Mouse (Mus musculus) liver, embryonic 14.5 days (tissue): ENCODE results near the gene Akap9. TPM values are rescaled to one million over a fixed set of nuclear protein-coding genes. Genes with fewer than 3 reads are reported as not detected.
"Not testable (repeated sequence)": the region's sequence is repeated elsewhere in the genome, so short reads cannot be mapped to it uniquely, and the experiment has no call there.

Source experiments
- ATAC-seq: fragments of 200-750 bp; cut with Nextera tagmentation; 2 replicates; pipeline ENCODE4 v1.8.0; 2017; ENCODE audit warnings: moderate number of reproducible peaks, mild to moderate bottlenecking, moderate library complexity; ENCODE audit not compliant: insufficient read depth
- DNase-seq, 3 experiments: peaks; one replicate each; pipeline ENCODE4 v3.0.0-alpha.2; 2012 to 2013; ENCODE audit warnings: low read depth in 3 of 3, low spot score in 3 of 3
- H3K27ac ChIP-seq: fragments of 300-500 bp; sonication (generic); 2 replicates; pipeline ENCODE4 v1.5.1; 2014; ENCODE audit warnings: moderate library complexity, mild to moderate bottlenecking, control low read depth, inconsistent platforms
- H3K27me3 ChIP-seq: fragments of 300-500 bp; sonication (generic); 2 replicates; pipeline ENCODE4 v1.6.1; 2014; ENCODE audit warnings: mild to moderate bottlenecking, low read length, moderate library complexity; ENCODE audit not compliant: control insufficient read depth, insufficient read depth
- H3K36me3 ChIP-seq: fragments of 300-500 bp; sonication (generic); replicated peaks from 2 replicates; pipeline ENCODE4 v1.6.1; 2014; ENCODE audit warnings: low read depth; ENCODE audit not compliant: control insufficient read depth, insufficient read depth
- H3K4me1 ChIP-seq, 2 experiments: fragments of 200-500 bp in 1 of 2; fragments of 300-500 bp in 1 of 2; sonication (generic) in 1 of 2; replicated peaks; 2 replicates each; pipeline ENCODE4 v1.6.1; 2012 to 2014; ENCODE audit warnings: antibody characterized with exemption in 1 of 2, inconsistent platforms in 1 of 2, low read length in 1 of 2; ENCODE audit not compliant: control insufficient read depth in 2 of 2, insufficient read depth in 2 of 2
- H3K4me2 ChIP-seq: fragments of 300-500 bp; sonication (generic); 2 replicates; pipeline ENCODE4 v1.6.1; 2014; ENCODE audit warnings: low read depth, mild to moderate bottlenecking, control low read depth, moderate library complexity
- H3K4me3 ChIP-seq, 2 experiments: fragments of 200-500 bp in 1 of 2; fragments of 300-500 bp in 1 of 2; sonication (generic) in 1 of 2; 2 replicates each; pipeline ENCODE4 v1.5.1; 2012 to 2014; ENCODE audit warnings: low read depth in 2 of 2, low read length in 2 of 2, mild to moderate bottlenecking in 2 of 2, control low read depth in 1 of 2, inconsistent platforms in 1 of 2, moderate library complexity in 1 of 2; ENCODE audit not compliant: insufficient read depth in 1 of 2
- H3K9ac ChIP-seq: fragments of 300-500 bp; sonication (generic); replicated peaks from 2 replicates; pipeline ENCODE4 v1.6.1; 2014; ENCODE audit warnings: mild to moderate bottlenecking, control low read depth, moderate library complexity
- H3K9me3 ChIP-seq: fragments of 300-500 bp; sonication (generic); 2 replicates; pipeline ENCODE4 v1.6.1; 2016; ENCODE audit warnings: low read length, mixed read lengths; ENCODE audit not compliant: control insufficient read depth
- CTCF ChIP-seq: IDR thresholded peaks from 2 replicates; pipeline ENCODE4 v1.5.1; 2016; ENCODE audit warnings: antibody characterized with exemption, low read depth, control low read depth
- EP300 ChIP-seq: IDR thresholded peaks from 2 replicates; pipeline ENCODE4 v1.6.1; 2016; ENCODE audit warnings: antibody characterized with exemption, low read depth
- WGBS: fragments of 180-500 bp; shearing (Covaris S2); extraction: QIAGEN DNeasy Blood & Tissue Kit; methylation state at CpG from one replicate; pipeline ENCODE4 v1.1.7; 2014; ENCODE audit not compliant: insufficient replicate concordance; 5-methylcytosine and 5-hydroxymethylcytosine counted together
- polyA plus RNA-seq, 2 experiments: library from polyadenylated mRNA; depleted of rRNA in 1 of 2; stranded (reverse) in 1 of 2; unstranded in 1 of 2; fragments of >200 nt; fragmentation: Nextera tagmentation in 1 of 2; extraction: Ambion mirVana in 1 of 2; gene quantifications; 2 replicates each; pipeline versions ENCODE4 v1.2.1 to v1.2.3; 2012 to 2014

Akap9 gene
- polyA plus RNA-seq (2012; rRNA removed) (3.2 and 6.2 TPM in 2 replicates), polyA plus RNA-seq (2014; fragmentation: Nextera tagmentation; extraction: Ambion mirVana) (17.8 and 18.6 TPM in 2 replicates)

- ATAC-seq: peak; percentile 89
- Histone ChIP-seq H3K27me3 (no peaks in the 10 kb centered on the region), H3K9me3 (no peaks in the 10 kb centered on the region), H3K4me3 (peak within 1 kb of the TSS; percentile 80 to 99), H3K36me3 (no peaks in the 10 kb centered on the region), H3K9ac (peak within 1 kb of the TSS; percentile 78), H3K4me2 (peak within 1 kb of the TSS; percentile 69), H3K4me1 (peaks cover 5 to 8% of the 10 kb centered on the region in 2 experiments; a peak in 3 of 4 replicates), H3K27ac (no peak within 1 kb of the TSS; the same call in 1 of the 2 replicates)
- DNase-seq: peak; percentile 15 to 29 (median 26)
- WGBS: under 1% methylated on average over 72 of the region's 82 CpGs
- TF ChIP-seq CTCF (no peak), EP300 (no peak)
Observed at GRCm38 (mm10) chr5:3927801-3928689, at the start of gene Akap9. Gene Akap9 (plus strand): TSS chr5:3928054.

- not testable (repeated sequence) for H3K4me1 ChIP-seq, H3K9ac ChIP-seq, ATAC-seq, H3K9me3 ChIP-seq, H3K27me3 ChIP-seq, H3K4me2 ChIP-seq, H3K27ac ChIP-seq, H3K36me3 ChIP-seq, H3K4me3 ChIP-seq, DNase-seq
- 77% methylated on average over 7 of the region's 7 CpGs for WGBS
Observed at GRCm38 (mm10) chr5:3886862-3887261, 41.0 kb upstream of the Akap9 start.

- Histone ChIP-seq H3K27me3 (no peaks in the 10 kb centered on the region), H3K27ac (no peak overlapping the region), H3K9ac (no peak overlapping the region), H3K4me1 (peaks cover 2 to 3% of the 10 kb centered on the region in 2 experiments; a peak in 3 of 4 replicates), H3K36me3 (no peaks in the 10 kb centered on the region), H3K9me3 (no peaks in the 10 kb centered on the region), H3K4me2 (no peak overlapping the region), H3K4me3 (no peak overlapping the region)
- DNase-seq (no peak), ATAC-seq (no peak)
- peak; percentile 20; the same call in 1 of the 2 replicates for TF ChIP-seq CTCF
- TF ChIP-seq EP300: no peak
Observed at GRCm38 (mm10) chr5:3889201-3889600, 38.7 kb upstream of the Akap9 start.

GRCm38 (mm10) chr5:3893459-3894293, 34.2 kb upstream of the Akap9 start, which contains the start of gene Mterf1a:
Gene Mterf1a (minus strand): TSS chr5:3893933.
- peak within 1 kb of the TSS; percentile 61 to 69 for H3K4me3 ChIP-seq
- H3K36me3 ChIP-seq, H3K27ac ChIP-seq, H3K4me1 ChIP-seq, DNase-seq, H3K9me3 ChIP-seq, H3K27me3 ChIP-seq: not testable (repeated sequence)
- ATAC-seq: peak; percentile 100
- H3K4me2 ChIP-seq: peak within 1 kb of the TSS; percentile 83
- WGBS: under 1% methylated on average over 6 of the region's 47 CpGs
- peak within 1 kb of the TSS; percentile 82 for H3K9ac ChIP-seq

- H3K4me1 ChIP-seq, ATAC-seq, DNase-seq, H3K36me3 ChIP-seq, H3K4me2 ChIP-seq, H3K9ac ChIP-seq, H3K9me3 ChIP-seq, H3K4me3 ChIP-seq, H3K27ac ChIP-seq, H3K27me3 ChIP-seq: not testable (repeated sequence)
- 87% methylated on average over 4 of the region's 4 CpGs for WGBS
Observed at GRCm38 (mm10) chr5:3894294-3894619, 33.6 kb upstream of the Akap9 start.
